Mouse (Mus musculus): ENCODE measurements around the gene Ins2.

Ins2 gene

GRCm38 (mm10) chr7:142743281-142743680, at the start of gene Ins2:
TSS of gene Ins2 (minus strand) at chr7:142743381.
- no peak for DNase-seq

GRCm38 (mm10) chr7:142792650-142793275, 49.6 kb upstream of the Ins2 start:
- DNase-seq, result no peak

- DNase-seq, result no peak
These were observed 46.5 kb upstream of the Ins2 start for GRCm38 (mm10) chr7:142789667-142790066.

GRCm38 (mm10) chr7:142737772-142738171, 5.4 kb downstream of the Ins2 start:
- DNase-seq, result peak; percentile 6

- DNase-seq, result peak; percentile 16
These were observed 6.2 kb downstream of the Ins2 start for GRCm38 (mm10) chr7:142736943-142737490.

- no peak for DNase-seq
These were observed 17.2 kb downstream of the Ins2 start for GRCm38 (mm10) chr7:142725973-142726372.

- no peak for DNase-seq
These were observed 22.5 kb downstream of the Ins2 start for GRCm38 (mm10) chr7:142720725-142721124.

GRCm38 (mm10) chr7:142714783-142715498, 28.2 kb downstream of the Ins2 start:
- DNase-seq, result peak; percentile 8

- DNase-seq, result no peak
These were observed 36.3 kb downstream of the Ins2 start for GRCm38 (mm10) chr7:142706873-142707272.

GRCm38 (mm10) chr7:142699334-142699860, 43.8 kb downstream of the Ins2 start:
- no peak for DNase-seq

- no peak for DNase-seq
These were observed 64.6 kb downstream of the Ins2 start for GRCm38 (mm10) chr7:142678611-142679010.

GRCm38 (mm10) chr7:142675644-142676043, 67.5 kb downstream of the Ins2 start:
- DNase-seq, result peak; percentile 34

GRCm38 (mm10) chr7:142675141-142675540, 68.0 kb downstream of the Ins2 start:
- DNase-seq, result no peak

- peak; percentile 40 for DNase-seq
These were observed 71.1 kb downstream of the Ins2 start for GRCm38 (mm10) chr7:142672120-142672519.

GRCm38 (mm10) chr7:142671067-142671466, 72.1 kb downstream of the Ins2 start:
- no peak for DNase-seq

- DNase-seq, result no peak
These were observed 73.2 kb downstream of the Ins2 start, which contains the start of gene Gm49394 for GRCm38 (mm10) chr7:142669751-142670625. TSS of gene Gm49394 (minus strand) at chr7:142669942.

- DNase-seq, result no peak
These were observed 74.9 kb downstream of the Ins2 start for GRCm38 (mm10) chr7:142668328-142668727.

GRCm38 (mm10) chr7:142667521-142667920, 75.7 kb downstream of the Ins2 start:
- no peak for DNase-seq

- no peak for DNase-seq
These were observed 76.5 kb downstream of the Ins2 start, which contains the start of gene Igf2 for GRCm38 (mm10) chr7:142666659-142667058. TSS of gene Igf2 (minus strand) at chr7:142666816.

GRCm38 (mm10) chr7:142666109-142666508, 77.1 kb downstream of the Ins2 start:
- no peak for DNase-seq

- DNase-seq, result no peak
These were observed 77.8 kb downstream of the Ins2 start for GRCm38 (mm10) chr7:142665364-142665763.

- DNase-seq, result no peak
These were observed 78.6 kb downstream of the Ins2 start for GRCm38 (mm10) chr7:142664465-142665029.

Measured in cerebellum, adult 9-11 months (tissue).